13 mouse cellular contexts compared by ENCODE assay signal in the genomic region with DNA sequence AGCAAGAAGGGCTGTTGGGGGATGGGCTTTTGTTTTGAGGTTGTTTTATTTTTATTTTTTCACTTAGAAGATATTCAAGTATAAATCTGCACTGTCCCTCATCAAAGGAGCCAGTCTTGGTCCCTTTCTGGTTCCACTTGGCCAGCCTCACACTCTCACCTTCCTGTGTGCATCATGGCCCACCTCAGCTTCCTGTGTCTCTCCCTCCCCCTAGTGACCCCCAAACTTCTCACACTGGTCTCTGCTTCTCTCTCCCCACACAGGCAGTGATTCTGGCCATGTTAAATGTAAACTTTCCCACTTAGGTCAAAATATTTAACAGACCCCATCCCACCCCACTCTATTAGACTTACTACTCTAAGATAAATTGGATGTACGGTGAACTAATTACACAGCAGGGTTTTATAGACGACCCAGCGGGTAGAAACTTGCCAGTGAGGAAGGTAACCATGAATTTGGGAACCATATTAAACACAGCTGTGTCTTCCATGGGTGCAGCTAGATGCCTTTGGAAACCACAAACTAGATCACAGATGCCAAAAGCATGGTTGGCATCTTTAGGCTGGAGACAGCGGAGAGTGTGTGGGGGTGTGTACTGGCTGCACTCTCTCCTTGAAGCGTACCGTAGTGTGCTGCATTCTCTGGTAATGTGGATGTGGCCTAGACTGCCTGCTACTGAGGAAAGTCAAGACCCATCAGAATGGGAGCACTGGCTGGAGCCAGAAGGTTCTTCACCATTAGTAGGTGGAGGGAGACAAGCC. TPM values are rescaled to one million over a fixed set of nuclear protein-coding genes. Genes with fewer than 3 reads are reported as not detected.
DNase-seq lines count a peak whose midpoint lies in the region; ATAC-seq and TF ChIP-seq lines count a peak whose summit lies in the region.
"Had no signal": no experiment of that assay in that cellular context is flagged by ENCODE, and none has a peak within 500 bp of the region (broad histone marks: within the 10 kb centered on the region; RNA-seq: fewer than 3 reads in every experiment).

No protein-coding gene starts in this region.

- no peaks in the 10 kb centered on the region for H3K9me3 ChIP-seq in heart, embryonic 16.5 days (replicated peaks; ENCODE audit: control insufficient read depth, low read length)
- no peaks in the 10 kb centered on the region for H3K9me3 ChIP-seq in lung, postnatal 0 days (ENCODE audit: low read length)
- H3K9me3 ChIP-seq: forebrain, embryonic 12.5 days; heart, embryonic 13.5 days; hindbrain, embryonic 10.5 days; limb, embryonic 12.5 days; neural tube, embryonic 12.5 days had no signal

- H3K4me2 ChIP-seq in heart, embryonic 16.5 days (ENCODE audit: low read depth, low read length), result no peak overlapping the region
- no peak overlapping the region for H3K4me2 ChIP-seq in lung, postnatal 0 days (replicated peaks; ENCODE audit: low read depth, low read length)
- H3K4me2 ChIP-seq: forebrain, embryonic 12.5 days; heart, embryonic 13.5 days; limb, embryonic 12.5 days; neural tube, embryonic 12.5 days had no signal

- no peaks in the 10 kb centered on the region for H3K27me3 ChIP-seq in heart, embryonic 16.5 days (ENCODE audit: control insufficient read depth, insufficient read depth, low read length)
- no peaks in the 10 kb centered on the region for H3K27me3 ChIP-seq in lung, postnatal 0 days (replicated peaks; ENCODE audit: insufficient read depth, low read length)
- H3K27me3 ChIP-seq: forebrain, embryonic 12.5 days; heart, embryonic 13.5 days; limb, embryonic 12.5 days; neural tube, embryonic 12.5 days had no signal

- ATAC-seq in heart, embryonic 16.5 days (replicated peaks; ENCODE audit: extremely low read depth, insufficient read depth, low FRiP score), result 0 out of 2 replicates have a peak, but pooled peaks have one; percentile 6
- ATAC-seq in lung, postnatal 0 days, result no peak
- 0 out of 2 replicates have a peak, but pooled peaks have one; percentile 18 for ATAC-seq in monocyte, adult 5-6 weeks (replicated peaks; ENCODE audit: insufficient number of reproducible peaks, low FRiP score, low TSS enrichment, poor library complexity, severe bottlenecking)
- ATAC-seq: Patski had no signal

- intact Hi-C loops in heart, postnatal 36 days (cut with DNase I), result no loop called here

- no peak for TF ChIP-seq CTCF in lung, postnatal 0 days (IDR thresholded peaks at IDR 0.05)

- no peak overlapping the region for H3K9ac ChIP-seq in heart, embryonic 16.5 days (ENCODE audit: low read length)
- no peak overlapping the region for H3K9ac ChIP-seq in lung, postnatal 0 days (replicated peaks; ENCODE audit: low read depth)
- H3K9ac ChIP-seq: forebrain, embryonic 12.5 days; heart, embryonic 13.5 days; limb, embryonic 12.5 days; neural tube, embryonic 12.5 days had no signal

- no peak overlapping the region for H3K4me3 ChIP-seq in heart, embryonic 16.5 days (ENCODE audit: low read length)
- no peak overlapping the region for H3K4me3 ChIP-seq in lung, postnatal 0 days (ENCODE audit: low read depth, low read length)
- H3K4me3 ChIP-seq: forebrain, embryonic 12.5 days; heart, embryonic 13.5 days; hindbrain, embryonic 10.5 days; limb, embryonic 12.5 days; neural tube, embryonic 12.5 days had no signal

- DNase-seq in heart, postnatal 36 days, result no peak
- DNase-seq in lung, postnatal 0 days (ENCODE audit: low spot score), result no peak
- no peak for DNase-seq in lung, postnatal 14 days
- DNase-seq in natural killer cell, adult 2 months (ENCODE audit: low spot score in 2 of 2), result no peak
- no peak for DNase-seq in adrenal gland, adult 8-10 months

- H3K27ac ChIP-seq in heart, embryonic 16.5 days (ENCODE audit: low read length), result no peak overlapping the region
- peak overlapping the region; percentile 83 for H3K27ac ChIP-seq in lung, postnatal 0 days (ENCODE audit: low read length)
- H3K27ac ChIP-seq: forebrain, embryonic 12.5 days; heart, embryonic 13.5 days; neural tube, embryonic 12.5 days had no signal

- H3K36me3 ChIP-seq in heart, embryonic 16.5 days (ENCODE audit: control insufficient read depth, insufficient read depth), result no peaks in the 10 kb centered on the region
- H3K36me3 ChIP-seq in lung, postnatal 0 days (ENCODE audit: insufficient read depth, low read length), result no peaks in the 10 kb centered on the region
- H3K36me3 ChIP-seq: forebrain, embryonic 12.5 days; heart, embryonic 13.5 days; hindbrain, embryonic 10.5 days; limb, embryonic 12.5 days; neural tube, embryonic 12.5 days had no signal

- TF ChIP-seq EP300 in lung, postnatal 0 days (IDR thresholded peaks at IDR 0.05), result no peak

- peaks cover 6% of the 10 kb centered on the region for H3K4me1 ChIP-seq in heart, embryonic 16.5 days (ENCODE audit: control insufficient read depth, insufficient read depth, low read length)
- peaks cover 5% of the 10 kb centered on the region; the same call in 1 of the 2 replicates for H3K4me1 ChIP-seq in lung, postnatal 0 days (ENCODE audit: insufficient read depth, low read depth, low read length)
- H3K4me1 ChIP-seq: neural tube, embryonic 12.5 days had no signal

- WGBS in heart, embryonic 16.5 days, result 86% methylated on average over 6 of the region's 6 CpGs
- WGBS in lung, postnatal 0 days, result 69% methylated on average over 6 of the region's 6 CpGs

RNA-seq across cellular contexts. Expression of a gene that starts 55.7 kb away (rescaled TPM):
- polyA plus RNA-seq in heart, embryonic 16.5 days (2015; fragmentation: Nextera tagmentation; extraction: Ambion mirVana), result 110 and 127 TPM in 2 replicates
- total RNA-seq in heart, postnatal 36 days (2021), result 10 to 100 TPM; 87.0 to 90.2 TPM
- polyA plus RNA-seq in lung, postnatal 0 days (2015; fragmentation: Nextera tagmentation; extraction: Ambion mirVana), result 237 and 251 TPM in 2 replicates
- 47.0 to 58.3 TPM (median 51.6 TPM) in 3 replicates for total RNA-seq in monocyte, adult 5-6 weeks (2017)
- 100 to 1,000 TPM; 104 to 117 (median 108) TPM for total RNA-seq in adrenal gland, adult 8-10 months (2022)
